Mouse (Mus musculus): Measurements from ENCODE around the gene Gm37240. TPM values are rescaled to one million over a fixed set of nuclear protein-coding genes. Genes with fewer than 3 reads are reported as not detected.

The Gm37240 gene
- total RNA-seq, 2 experiments from 2014 or later = 2.6 to 3.2 TPM

DNA sequence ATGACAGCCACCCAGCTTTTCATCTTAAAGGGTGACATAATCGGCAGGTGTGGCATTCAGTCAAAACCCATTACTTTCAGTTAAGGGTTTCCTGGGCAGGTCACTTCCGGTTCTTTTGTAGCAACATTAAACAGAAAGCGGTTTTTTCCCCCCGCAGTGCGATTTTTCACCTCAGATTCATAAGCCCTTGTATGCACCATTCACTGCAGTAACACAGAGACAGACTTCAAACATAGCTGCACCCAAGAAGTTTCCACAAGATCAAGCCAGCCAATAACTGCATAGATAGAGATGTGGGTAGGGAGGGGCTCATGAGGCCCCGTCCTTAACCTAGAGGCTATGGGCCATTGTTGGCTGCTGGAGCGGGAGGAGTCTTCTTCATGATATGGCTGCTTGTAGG lies 760.3 kb downstream of the Gm37240 start:
- intact Hi-C loops (cut with DNase I) = no loop called here
- no peak for DNase-seq (ENCODE audit: extremely low spot score in 1 of 2, low spot score in 2 of 2)

- no peak for DNase-seq (ENCODE audit: extremely low spot score in 1 of 2, low spot score in 2 of 2)
- intact Hi-C loops (cut with DNase I) = no loop called here
Observed at GRCm38 (mm10) chr3:85125471-85125870, 761.8 kb downstream of the Gm37240 start.

GRCm38 (mm10) chr3:85124924-85125323 lies 762.4 kb downstream of the Gm37240 start:
- DNase-seq (ENCODE audit: extremely low spot score in 1 of 2, low spot score in 2 of 2) = no peak
- intact Hi-C loops (cut with DNase I) = no loop called here

GRCm38 (mm10) chr3:85124410-85124809 lies 762.9 kb downstream of the Gm37240 start:
- intact Hi-C loops (cut with DNase I) = no loop called here
- no peak for DNase-seq (ENCODE audit: extremely low spot score in 1 of 2, low spot score in 2 of 2)

- DNase-seq (ENCODE audit: extremely low spot score in 1 of 2, low spot score in 2 of 2) = no peak
- intact Hi-C loops (cut with DNase I) = no loop called here
Observed at GRCm38 (mm10) chr3:85117702-85118101, 769.6 kb downstream of the Gm37240 start.

- no peak for DNase-seq (ENCODE audit: extremely low spot score in 1 of 2, low spot score in 2 of 2)
- intact Hi-C loops (cut with DNase I) = no loop called here
Observed at GRCm38 (mm10) chr3:85117014-85117413, 770.3 kb downstream of the Gm37240 start.

GRCm38 (mm10) chr3:85115959-85116543 lies 771.3 kb downstream of the Gm37240 start:
- intact Hi-C loops (cut with DNase I) = no loop called here
- peak in 1 of 2 experiments; percentile 46 for DNase-seq (ENCODE audit: extremely low spot score in 1 of 2, low spot score in 2 of 2)

DNA sequence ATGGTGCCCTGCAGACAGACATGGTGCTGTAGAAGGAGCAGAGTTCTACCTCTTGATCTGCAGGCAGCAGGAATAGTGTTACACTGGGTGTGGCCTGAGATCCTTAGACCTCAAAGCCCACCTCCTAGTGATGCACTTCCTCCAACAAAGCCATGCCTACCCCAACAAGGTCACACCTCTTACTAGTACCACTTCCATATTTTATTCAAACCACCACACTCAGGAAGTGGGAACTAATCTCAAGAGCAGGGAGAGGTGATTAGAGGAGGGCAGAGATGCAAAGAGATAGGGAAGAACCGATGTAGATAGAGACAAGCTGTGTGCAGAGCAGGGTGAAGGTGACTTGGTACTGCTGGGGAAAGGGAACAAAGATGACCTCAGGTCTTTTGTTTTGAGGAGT lies 773.8 kb downstream of the Gm37240 start:
- intact Hi-C loops (cut with DNase I) = no loop called here
- no peak for DNase-seq (ENCODE audit: extremely low spot score in 1 of 2, low spot score in 2 of 2)

- intact Hi-C loops (cut with DNase I) = no loop called here
- peak in 1 of 2 experiments; percentile 28 for DNase-seq (ENCODE audit: extremely low spot score in 1 of 2, low spot score in 2 of 2)
Observed at GRCm38 (mm10) chr3:85110762-85111161, 776.6 kb downstream of the Gm37240 start.

DNA sequence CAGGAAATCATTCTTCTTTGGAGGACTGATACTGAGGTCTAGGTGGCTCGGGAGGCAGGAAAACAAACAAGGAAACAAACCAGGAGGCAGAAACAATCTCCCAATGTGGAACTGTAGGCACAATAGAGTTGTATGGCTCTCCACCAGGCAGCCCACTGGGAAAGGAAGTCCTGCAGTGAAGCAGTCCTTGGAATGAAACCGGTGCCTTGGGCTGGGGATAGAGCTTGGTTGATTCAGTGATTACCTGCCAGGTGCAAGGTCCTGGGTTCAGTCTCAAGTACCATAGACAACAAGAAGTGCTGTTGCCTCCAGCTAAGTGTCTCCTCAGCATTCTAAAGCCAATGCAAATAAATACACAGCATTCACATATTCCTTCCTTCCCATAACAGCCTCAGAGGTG lies 778.1 kb downstream of the Gm37240 start:
- DNase-seq (ENCODE audit: extremely low spot score in 1 of 2, low spot score in 2 of 2) = no peak
- intact Hi-C loops (cut with DNase I) = no loop called here

DNA sequence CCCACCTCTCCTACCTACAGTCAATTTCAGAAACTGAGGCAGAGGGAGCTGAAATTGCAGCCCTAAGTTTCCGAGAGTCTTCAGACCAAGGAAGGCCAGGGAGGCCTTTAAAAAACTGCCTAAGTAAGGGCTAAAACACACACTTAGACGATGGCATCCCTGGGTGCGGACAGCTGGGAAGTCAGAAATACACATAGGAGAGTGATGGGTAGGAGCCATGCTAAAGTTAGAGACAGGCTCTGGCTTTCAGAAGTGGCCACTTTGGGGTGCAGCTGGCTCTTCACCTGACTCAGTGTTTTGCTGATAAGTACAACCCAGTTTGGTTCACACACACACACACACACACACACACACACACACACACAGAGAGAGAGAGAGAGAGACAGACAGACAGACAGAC lies 778.9 kb downstream of the Gm37240 start:
- intact Hi-C loops (cut with DNase I) = no loop called here
- DNase-seq (ENCODE audit: extremely low spot score in 1 of 2, low spot score in 2 of 2) = no peak

GRCm38 (mm10) chr3:85106956-85107355 lies 780.4 kb downstream of the Gm37240 start:
- DNase-seq (ENCODE audit: extremely low spot score in 1 of 2, low spot score in 2 of 2) = no peak
- intact Hi-C loops (cut with DNase I) = no loop called here

DNA sequence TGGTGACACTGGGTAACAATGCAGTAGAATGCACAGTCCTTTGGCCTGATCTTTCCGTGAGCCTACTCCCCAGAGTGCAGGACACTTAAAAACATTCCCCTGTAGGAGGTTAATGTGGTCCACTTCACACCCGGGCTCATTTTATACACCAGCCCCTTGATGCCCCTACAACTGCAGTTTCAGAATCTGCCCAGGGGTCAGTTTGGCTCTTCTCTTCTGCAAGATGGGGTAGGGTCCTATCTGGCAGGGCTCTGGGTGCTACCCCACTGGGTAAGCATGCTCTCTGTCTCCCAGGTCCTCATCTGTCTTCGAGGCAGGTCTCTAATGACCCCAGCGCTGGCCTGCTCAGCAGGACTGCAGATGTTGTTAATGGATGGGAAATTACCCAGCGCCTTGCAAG lies 783.0 kb downstream of the Gm37240 start:
- intact Hi-C loops (cut with DNase I) = no loop called here
- DNase-seq (ENCODE audit: extremely low spot score in 1 of 2, low spot score in 2 of 2) = no peak

- no peak for DNase-seq (ENCODE audit: extremely low spot score in 1 of 2, low spot score in 2 of 2)
Observed at GRCm38 (mm10) chr3:85080882-85081558, 806.3 kb downstream of the Gm37240 start.

DNA sequence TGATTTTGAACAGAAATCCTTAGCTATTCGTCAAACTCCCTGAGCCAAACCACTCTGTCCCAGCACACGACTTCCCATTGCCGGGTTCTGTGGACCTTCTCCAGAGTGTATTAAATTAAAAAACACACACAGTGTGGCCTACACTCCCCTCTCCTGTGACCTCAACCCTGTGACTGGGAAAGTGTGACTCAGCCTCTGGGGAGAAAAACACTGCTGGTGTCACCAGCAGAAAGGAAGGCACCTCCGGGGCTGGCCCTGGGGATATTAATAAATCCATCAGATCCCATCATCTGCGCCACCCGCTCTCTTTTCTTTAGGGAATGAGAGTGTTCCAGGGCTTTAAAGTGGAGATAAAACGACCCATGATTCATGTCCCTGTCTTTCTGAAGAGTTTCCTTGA lies 823.2 kb downstream of the Gm37240 start:
- no peak for DNase-seq (ENCODE audit: extremely low spot score in 1 of 2, low spot score in 2 of 2)
- intact Hi-C loops (cut with DNase I) = no loop called here

More at GRCm38 (mm10) chr3:85080882-85081558, 806.3 kb downstream of the Gm37240 start:
- intact Hi-C loops (cut with DNase I) = no loop called here

DNA sequence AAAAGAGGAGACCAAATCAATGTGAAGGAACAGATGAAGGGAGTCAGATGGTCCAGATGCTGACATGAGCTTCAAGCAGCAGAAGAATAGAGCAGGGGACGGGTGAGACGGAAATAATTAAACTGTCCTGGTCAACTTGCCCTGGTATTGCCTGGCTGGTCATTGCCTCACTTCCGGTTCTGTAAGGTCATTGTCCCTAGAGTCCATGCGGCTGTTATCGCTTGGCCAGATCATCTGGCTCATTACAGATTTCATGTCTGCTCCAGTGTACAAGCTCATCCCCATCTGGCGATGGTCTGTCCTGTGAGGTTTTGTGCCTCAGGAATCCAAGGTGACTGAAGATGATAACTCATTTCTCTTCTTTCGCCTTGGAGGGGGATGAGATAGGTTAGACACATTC lies 827.2 kb downstream of the Gm37240 start:
- intact Hi-C loops (cut with DNase I) = no loop called here
- no peak for DNase-seq (ENCODE audit: extremely low spot score in 1 of 2, low spot score in 2 of 2)

DNA sequence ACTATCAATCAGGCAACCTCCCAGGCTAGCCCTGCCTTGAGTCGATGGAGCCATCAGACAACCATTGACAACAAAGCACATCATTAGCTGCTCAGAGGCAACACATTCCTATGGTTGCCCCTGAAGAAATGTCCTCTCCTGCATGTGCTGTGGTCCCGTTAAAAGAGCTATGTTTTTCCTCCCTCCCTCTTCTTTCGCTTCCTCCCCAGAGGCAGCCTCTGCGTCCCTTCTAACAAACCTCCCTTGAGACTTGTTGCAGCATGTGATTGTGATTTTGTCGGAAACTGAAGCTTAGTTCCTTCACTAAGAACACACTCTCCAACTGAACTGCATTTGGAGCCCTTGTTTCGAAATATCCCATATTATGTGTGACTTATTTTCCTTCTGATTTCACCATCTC lies 830.1 kb downstream of the Gm37240 start:
- intact Hi-C loops (cut with DNase I) = no loop called here
- DNase-seq (ENCODE audit: extremely low spot score in 1 of 2, low spot score in 2 of 2) = no peak

- DNase-seq (ENCODE audit: extremely low spot score in 1 of 2, low spot score in 2 of 2) = no peak
- intact Hi-C loops (cut with DNase I) = no loop called here
Observed at GRCm38 (mm10) chr3:85053526-85053925, 833.8 kb downstream of the Gm37240 start.

DNA sequence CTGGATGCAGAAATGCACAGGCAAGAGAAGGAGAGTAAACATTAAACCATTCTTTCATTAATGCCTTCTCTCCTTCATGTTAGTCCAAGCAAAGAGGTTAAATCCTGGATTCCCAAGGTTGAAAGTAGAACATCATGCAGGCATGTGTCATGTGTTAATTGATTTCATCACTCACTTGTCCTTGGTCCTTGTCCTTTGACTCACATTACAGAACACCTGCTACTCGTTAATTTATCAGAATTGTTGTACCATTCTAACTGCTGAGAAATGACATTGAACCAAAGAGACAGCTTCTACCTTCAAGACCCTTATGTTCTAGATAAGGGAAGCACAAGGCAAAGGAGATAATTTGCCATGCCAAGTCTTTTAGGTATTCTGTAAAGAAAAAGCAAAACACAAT lies 835.1 kb downstream of the Gm37240 start:
- DNase-seq (ENCODE audit: extremely low spot score in 1 of 2, low spot score in 2 of 2) = no peak
- intact Hi-C loops (cut with DNase I) = no loop called here

DNA sequence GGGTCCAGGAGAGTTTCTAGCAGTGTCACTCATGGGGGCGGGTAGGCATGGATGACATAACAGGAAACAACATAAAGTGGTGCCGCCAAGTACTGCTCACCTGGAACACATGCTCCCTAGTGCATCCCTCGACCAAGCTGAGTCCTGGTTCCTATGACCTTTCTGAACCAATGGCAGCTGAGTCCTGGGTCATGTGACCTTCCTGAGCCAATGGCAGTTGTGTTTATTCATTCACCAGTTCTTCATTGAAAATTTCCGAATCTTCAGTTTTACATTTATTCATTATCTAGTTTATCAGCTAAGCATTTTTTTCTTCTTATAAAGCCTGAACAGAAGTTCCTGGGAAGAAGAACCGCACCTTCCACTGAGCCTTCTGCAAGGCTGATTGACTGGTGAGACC lies 838.7 kb downstream of the Gm37240 start:
- no peak for DNase-seq (ENCODE audit: extremely low spot score in 1 of 2, low spot score in 2 of 2)
- intact Hi-C loops (cut with DNase I) = loop anchor here (10.0 kb wide), 1 partner anchor 96 kb away; no protein-coding TSS in a partner anchor
